Mouse (Mus musculus) C2C12 (cell line): ENCODE measurements around the gene Ston2.

Experiments used
- CTCF ChIP-seq: IDR thresholded peaks from one replicate; pipeline ENCODE4 v1.5.1; 2011; ENCODE audit not compliant: control insufficient read depth, insufficient read depth, insufficient read length
- MYOG ChIP-seq: IDR thresholded peaks from one replicate; pipeline ENCODE4 v1.6.1; 2011; ENCODE audit not compliant: control insufficient read depth, insufficient read length; ENCODE audit errors: extremely low read depth

DNA sequence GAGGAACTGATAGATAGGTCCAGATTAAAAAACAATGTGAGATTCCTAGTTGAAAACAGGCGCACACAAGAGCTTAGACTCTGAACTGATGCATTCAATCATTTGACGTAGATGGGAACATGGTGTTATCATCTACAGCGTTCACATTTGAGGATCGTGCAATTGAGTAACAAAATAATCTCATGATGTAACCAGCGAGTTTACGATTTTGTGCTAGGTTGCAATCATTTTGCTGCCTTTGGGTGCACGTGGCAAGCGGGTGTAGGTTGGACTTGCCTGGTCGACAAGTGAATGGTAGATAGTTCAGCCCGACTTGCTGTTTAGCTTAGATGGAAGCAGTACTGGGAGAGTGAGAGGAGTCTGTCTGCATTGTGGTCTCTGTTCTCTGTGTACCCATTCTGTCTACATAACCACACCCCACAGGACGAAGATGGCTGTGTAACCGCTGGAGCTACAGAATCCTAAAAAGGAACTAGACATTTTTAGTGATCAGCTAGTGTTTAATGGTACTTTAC, 11.7 kb upstream of the Ston2 start:
- TF ChIP-seq CTCF: no peak
- TF ChIP-seq MYOG: no peak
